Mouse (Mus musculus) fat pad, adult 2 months (tissue): Measurements from ENCODE around the gene Tmem182.
A peak's percentile ranks its signal among the peaks of the same experiment; 100 is the strongest.

Source experiments
- DNase-seq: peaks from one replicate; pipeline ENCODE4 v3.0.0-alpha.2; 2011; ENCODE audit warnings: low read depth, low spot score; ENCODE audit errors: extremely low read depth

The Tmem182 gene

GRCm38 (mm10) chr1:40805351-40805750 is at the start of gene Tmem182:
Gene Tmem182 (plus strand): TSS chr1:40805601.
- DNase-seq, result no peak

- DNase-seq, result peak; percentile 76
These were observed 45.5 kb upstream of the Tmem182 start for GRCm38 (mm10) chr1:40759751-40760445.

GRCm38 (mm10) chr1:40764042-40764441 is 41.4 kb upstream of the Tmem182 start:
- DNase-seq, result no peak

- no peak for DNase-seq
These were observed 40.6 kb upstream of the Tmem182 start for GRCm38 (mm10) chr1:40764701-40765275.

GRCm38 (mm10) chr1:40765521-40765920 is 39.9 kb upstream of the Tmem182 start:
- DNase-seq, result no peak

- DNase-seq, result no peak
These were observed 37.8 kb upstream of the Tmem182 start for GRCm38 (mm10) chr1:40767588-40767987.

GRCm38 (mm10) chr1:40768606-40769005 is 36.8 kb upstream of the Tmem182 start:
- DNase-seq, result no peak

GRCm38 (mm10) chr1:40769331-40769894 is 36.0 kb upstream of the Tmem182 start:
- DNase-seq, result no peak

- no peak for DNase-seq
These were observed 34.0 kb upstream of the Tmem182 start for GRCm38 (mm10) chr1:40771196-40771970.

GRCm38 (mm10) chr1:40773234-40773633 is 32.2 kb upstream of the Tmem182 start:
- no peak for DNase-seq

- no peak for DNase-seq
These were observed 31.4 kb upstream of the Tmem182 start for GRCm38 (mm10) chr1:40774040-40774439.

GRCm38 (mm10) chr1:40776102-40776501 is 29.3 kb upstream of the Tmem182 start:
- DNase-seq, result no peak

GRCm38 (mm10) chr1:40776763-40777162 is 28.6 kb upstream of the Tmem182 start:
- no peak for DNase-seq

GRCm38 (mm10) chr1:40783450-40783849 is 22.0 kb upstream of the Tmem182 start:
- DNase-seq, result no peak

GRCm38 (mm10) chr1:40784306-40784705 is 21.1 kb upstream of the Tmem182 start:
- DNase-seq, result no peak

- DNase-seq, result no peak
These were observed 19.4 kb upstream of the Tmem182 start for GRCm38 (mm10) chr1:40785876-40786445.

- DNase-seq, result no peak
These were observed 16.4 kb upstream of the Tmem182 start for GRCm38 (mm10) chr1:40788956-40789355.

- peak; percentile 93 for DNase-seq
These were observed 15.7 kb upstream of the Tmem182 start for GRCm38 (mm10) chr1:40789666-40790233.

GRCm38 (mm10) chr1:40790324-40791141 is 14.9 kb upstream of the Tmem182 start, which contains the start of gene Mfsd9:
Gene Mfsd9 (minus strand): TSS chr1:40790687.
- no peak for DNase-seq

GRCm38 (mm10) chr1:40795508-40795907 is 9.9 kb upstream of the Tmem182 start:
- DNase-seq, result no peak
